Mouse (Mus musculus) macrophage (primary cell): Measurements from ENCODE around the gene Copg1. TPM values are rescaled to one million over a fixed set of nuclear protein-coding genes. Genes with fewer than 3 reads are reported as not detected.

Source experiments
- polyA plus RNA-seq: library from polyadenylated mRNA; stranded (reverse); fragments of 250-400 nt; gene quantifications from 3 replicates; pipeline ENCODE4 v1.2.4, GENCODE M21; 2018; ENCODE audit warnings: inconsistent platforms

Gene Copg1
- polyA plus RNA-seq, 1 experiment from 2014 or later, result 36.1 TPM

Other genes with a start within 250 kb of the Copg1 start
- gene Aplf, start 215.6 kb upstream of the Copg1 start, polyA plus RNA-seq, result 3.7 to 8.1 TPM (median 7.2 TPM) in 3 replicates
- not detected in 3 replicates for gene Efcc1, start 156.9 kb upstream of the Copg1 start, polyA plus RNA-seq
- gene Gp9, start 109.7 kb upstream of the Copg1 start, polyA plus RNA-seq, result 0.19 TPM in 1 of 3 replicates, not detected in the others
- 25.3 to 51.3 TPM (median 35.5 TPM) in 3 replicates for gene Rab43, start 75.7 kb upstream of the Copg1 start, polyA plus RNA-seq
- 2.6 to 20.2 TPM (median 3.1 TPM) in 3 replicates for gene Gm45140, start 52.0 kb upstream of the Copg1 start, polyA plus RNA-seq
- gene Isy1, start 49.0 kb upstream of the Copg1 start, polyA plus RNA-seq, result 23.0 to 55.1 TPM (median 40.1 TPM) in 3 replicates
- gene Cnbp, start 36.7 kb upstream of the Copg1 start, polyA plus RNA-seq, result 127 to 335 TPM (median 146 TPM) in 3 replicates
- gene Hmces, start 26.1 kb downstream of the Copg1 start, polyA plus RNA-seq, result 7.1 to 9.6 TPM (median 7.4 TPM) in 3 replicates
- gene H1fx, start 93.8 kb downstream of the Copg1 start, polyA plus RNA-seq, result 0.20 to 0.32 TPM in 2 of 3 replicates, not detected in the other
- 571 to 1,341 TPM (median 733 TPM) in 3 replicates for gene Rab7, start 157.5 kb downstream of the Copg1 start, polyA plus RNA-seq
- gene Rpn1, start 196.7 kb downstream of the Copg1 start, polyA plus RNA-seq, result 109 to 177 TPM (median 163 TPM) in 3 replicates